Mouse (Mus musculus) Patski (cell line): ENCODE results near the gene Irs2. TPM values are rescaled to one million over a fixed set of nuclear protein-coding genes. Genes with fewer than 3 reads are reported as not detected.
A peak's percentile ranks its signal among the peaks of the same experiment; 100 is the strongest.

Experiments used
- ATAC-seq: fragments of 100-300 bp; one replicate; pipeline ENCODE4 v1.8.0; 2021
- CTCF ChIA-PET: fragments of 350-600 bp; sonication (Branson Sonifier 250); formaldehyde crosslinking; loops from one replicate; lab custom pipeline; 2022; ENCODE audit warnings: inconsistent platforms; lab: Charles Lee
- POLR2A ChIA-PET: fragments of 350-600 bp; sonication (Branson Sonifier 250); formaldehyde crosslinking; loops from one replicate; lab custom pipeline; 2022; ENCODE audit warnings: antibody characterized with exemption, inconsistent platforms; lab: Charles Lee
- DNase-seq: peaks from one replicate; pipeline ENCODE4 v3.0.0-alpha.2; 2011; ENCODE audit warnings: low read depth, low spot score
- H3K27me3 ChIP-seq: fragments of 371-371 bp; one replicate; pipeline ENCODE4 v1.5.1; 2021
- CTCF ChIP-seq: fragments of 100-300 bp; IDR thresholded peaks from one replicate; pipeline ENCODE4 v1.5.1; 2021
- in situ Hi-C: fragments of 300-500 bp; cut with MboI; formaldehyde crosslinking; loops from 3 replicates; pipeline ENCODE4 v1.11.1; 2018; ENCODE audit warnings: low pct_unique_long_range_greater_than_20kb, mixed read lengths
- polyA plus RNA-seq: library from polyadenylated mRNA; unstranded; gene quantifications from one replicate; pipeline ENCODE4 v1.2.3, GENCODE M21; 2021

Gene Irs2
- 37.8 TPM for polyA plus RNA-seq

- H3K27me3 ChIP-seq, result no peaks in the 10 kb centered on the region
- ChIA-PET POLR2A (interaction anchor here (0.7 to 1.0 kb wide), 4 partner anchors 56 to 474 kb away, joined by 3 to 4 read pairs (median 3); no protein-coding TSS in a partner anchor), CTCF (no interaction called here)
- ATAC-seq, result peak; percentile 4
- in situ Hi-C loops, result loop anchor here (5.0 kb wide), 1 partner anchor 46 kb away; no protein-coding TSS in a partner anchor
- DNase-seq, result no peak
- TF ChIP-seq CTCF, result no peak
These were observed at the start of gene Irs2 for GRCm38 (mm10) chr8:11008379-11008775. Gene Irs2, minus strand, starts transcription at chr8:11008458.

GRCm38 (mm10) chr8:11056665-11057064 is 48.4 kb upstream of the Irs2 start:
- no peak for TF ChIP-seq CTCF
- in situ Hi-C loops, result no loop called here
- no peak for ATAC-seq
- peaks cover 7% of the 10 kb centered on the region for H3K27me3 ChIP-seq
- POLR2A ChIA-PET, result no interaction called here
- CTCF ChIA-PET, result no interaction called here
- DNase-seq, result no peak

DNA sequence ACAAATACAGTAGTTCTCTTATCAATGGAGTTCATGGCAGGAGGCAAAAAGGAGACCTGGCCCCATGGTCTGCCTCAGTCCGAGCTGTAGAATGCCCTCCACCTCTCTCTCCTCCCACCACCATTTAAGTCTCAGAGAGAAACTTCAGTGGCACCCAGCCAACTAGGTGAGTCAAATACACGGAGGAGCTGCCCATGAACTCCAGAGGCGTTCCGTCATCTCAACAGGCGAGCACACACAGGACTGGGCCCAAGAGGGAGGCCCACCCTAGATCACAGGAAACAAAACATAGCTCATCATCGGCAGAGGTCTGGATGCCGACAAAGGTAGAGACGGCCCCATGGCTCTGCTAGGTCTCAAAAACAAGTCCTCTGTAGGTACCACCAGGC is 47.9 kb upstream of the Irs2 start:
- POLR2A ChIA-PET, result no interaction called here
- no peak for DNase-seq
- in situ Hi-C loops, result no loop called here
- CTCF ChIA-PET, result no interaction called here
- peaks cover 7% of the 10 kb centered on the region for H3K27me3 ChIP-seq
- no peak for ATAC-seq
- TF ChIP-seq CTCF, result no peak

DNA sequence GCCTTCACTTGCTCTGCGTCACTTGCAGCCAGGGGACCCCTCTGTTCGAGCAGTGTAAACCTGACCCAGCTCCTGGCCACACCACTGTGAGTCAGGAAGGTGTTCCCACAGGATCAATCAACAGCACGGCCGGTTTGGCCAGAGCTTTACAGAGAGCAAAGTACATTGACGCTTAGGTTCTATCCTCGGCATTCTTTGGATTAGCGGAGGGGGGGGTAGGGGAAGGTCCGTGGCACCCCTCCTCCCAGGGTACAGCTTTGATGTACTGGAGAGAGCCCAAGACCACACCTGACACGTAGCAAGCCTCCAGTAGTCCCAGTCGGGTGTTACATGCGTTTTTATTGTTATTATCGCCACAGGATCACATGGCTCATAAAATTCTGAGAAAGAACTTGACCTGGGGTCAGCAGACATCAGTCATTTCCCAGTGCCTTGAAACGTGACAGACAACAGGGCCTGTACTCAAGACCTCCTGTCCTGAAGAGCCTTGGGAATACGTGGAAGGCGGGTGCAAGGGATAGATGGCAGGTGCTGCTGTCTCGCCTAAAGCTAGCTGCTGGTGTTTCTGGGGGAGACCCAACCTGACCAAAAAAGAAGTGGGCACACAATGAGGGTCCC is 47.4 kb upstream of the Irs2 start:
- H3K27me3 ChIP-seq, result peaks cover 7% of the 10 kb centered on the region
- TF ChIP-seq CTCF, result no peak
- DNase-seq (no peak), ATAC-seq (no peak)
- ChIA-PET CTCF (no interaction called here), POLR2A (no interaction called here)
- in situ Hi-C loops, result no loop called here

GRCm38 (mm10) chr8:11049835-11050234 is 41.6 kb upstream of the Irs2 start:
- TF ChIP-seq CTCF, result no peak
- POLR2A ChIA-PET, result interaction anchor here (1.2 kb wide), 1 partner anchor 9 kb away, joined by 4 read pairs; no protein-coding TSS in a partner anchor
- CTCF ChIA-PET, result no interaction called here
- no peaks in the 10 kb centered on the region for H3K27me3 ChIP-seq
- no peak for DNase-seq
- in situ Hi-C loops, result no loop called here
- ATAC-seq, result no peak

- POLR2A ChIA-PET, result no interaction called here
- H3K27me3 ChIP-seq, result no peaks in the 10 kb centered on the region
- ATAC-seq (no peak), DNase-seq (no peak)
- in situ Hi-C loops, result no loop called here
- no peak for TF ChIP-seq CTCF
- CTCF ChIA-PET, result no interaction called here
These were observed 39.6 kb upstream of the Irs2 start for GRCm38 (mm10) chr8:11047812-11048211.

DNA sequence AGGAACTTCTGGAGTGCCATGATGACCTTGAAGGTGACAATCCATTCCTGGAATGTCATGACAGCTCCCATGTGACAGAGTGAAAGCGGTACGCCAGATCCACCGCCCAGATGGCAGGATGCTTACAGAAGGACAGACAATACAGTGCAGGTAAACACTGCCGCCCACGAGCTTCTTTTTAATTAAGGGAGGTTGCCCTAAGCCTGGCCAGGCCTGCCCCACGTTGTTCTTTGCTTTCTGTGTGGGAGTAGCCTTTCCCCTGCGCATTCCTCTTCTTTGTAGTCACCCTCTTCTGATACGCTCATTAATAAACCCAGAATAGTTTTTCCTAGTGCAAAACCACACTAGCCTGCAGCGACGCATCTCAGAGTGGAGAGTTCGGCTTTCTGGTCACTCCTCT is 36.4 kb upstream of the Irs2 start:
- no peak for TF ChIP-seq CTCF
- no peaks in the 10 kb centered on the region for H3K27me3 ChIP-seq
- CTCF ChIA-PET, result interaction anchor here (0.9 kb wide), 1 partner anchor 11 kb away, joined by 3 read pairs; no protein-coding TSS in a partner anchor
- no peak for DNase-seq
- in situ Hi-C loops, result no loop called here
- POLR2A ChIA-PET, result interaction anchor here (0.8 kb wide), 1 partner anchor 13 kb away, joined by 3 read pairs; no protein-coding TSS in a partner anchor
- no peak for ATAC-seq

DNA sequence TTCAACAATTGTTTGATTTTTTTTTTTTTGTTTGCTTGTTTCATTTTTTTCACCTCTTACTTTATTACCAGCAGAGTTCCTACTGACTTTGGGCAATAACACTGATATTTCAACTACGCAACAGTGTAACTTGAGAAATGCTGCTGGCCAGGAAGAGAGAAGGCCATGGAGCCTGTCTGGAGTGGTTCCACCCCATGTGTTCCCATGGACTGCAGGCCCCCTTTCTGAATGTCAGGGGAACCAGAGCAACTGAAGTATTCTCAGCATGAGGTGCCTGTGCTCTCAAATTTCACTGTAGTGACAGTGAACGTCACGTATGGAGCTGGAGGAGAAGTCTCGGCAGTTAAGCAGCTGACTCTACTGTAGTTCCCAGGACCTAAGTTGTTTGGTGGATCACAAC is 35.3 kb upstream of the Irs2 start:
- no peak for TF ChIP-seq CTCF
- in situ Hi-C loops, result no loop called here
- DNase-seq (no peak), ATAC-seq (no peak)
- ChIA-PET POLR2A (no interaction called here), CTCF (no interaction called here)
- H3K27me3 ChIP-seq, result no peaks in the 10 kb centered on the region

DNA sequence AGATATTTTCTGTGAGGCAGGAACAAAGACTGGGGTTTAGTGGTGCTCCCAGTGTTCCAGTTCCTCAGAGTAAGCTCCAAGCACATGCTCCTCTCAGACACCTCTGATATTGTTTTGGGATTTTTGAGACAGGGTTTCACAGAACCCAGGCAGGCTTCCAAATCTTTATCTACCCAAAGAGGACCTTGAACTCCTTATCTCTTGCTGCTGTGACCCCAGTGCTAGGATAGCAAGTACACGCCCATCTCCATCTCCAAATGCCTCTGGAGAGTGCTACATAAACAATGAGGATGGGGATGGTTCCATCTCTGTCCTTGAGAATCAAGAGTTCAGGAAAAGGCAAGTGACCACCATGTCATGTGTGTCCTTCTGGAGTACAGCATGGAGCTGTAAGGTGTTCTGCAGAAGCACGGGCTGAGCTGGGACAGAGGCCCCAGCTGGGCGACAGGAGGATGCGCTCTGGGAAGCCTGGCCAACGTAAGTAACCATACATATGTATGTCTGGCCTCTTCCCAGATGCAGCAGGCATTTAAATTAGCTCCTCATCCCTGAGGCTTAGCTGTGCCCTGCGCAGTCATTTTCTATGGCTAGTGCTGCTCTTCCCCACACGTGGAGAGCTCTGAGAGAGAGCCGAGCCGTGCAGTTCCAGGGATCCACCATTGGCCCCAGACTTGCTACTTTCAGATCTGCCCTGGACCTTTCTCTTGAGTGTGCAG is 34.8 kb upstream of the Irs2 start:
- TF ChIP-seq CTCF, result no peak
- ATAC-seq, result no peak
- POLR2A ChIA-PET, result no interaction called here
- CTCF ChIA-PET, result no interaction called here
- no peaks in the 10 kb centered on the region for H3K27me3 ChIP-seq
- DNase-seq, result no peak
- in situ Hi-C loops, result no loop called here

DNA sequence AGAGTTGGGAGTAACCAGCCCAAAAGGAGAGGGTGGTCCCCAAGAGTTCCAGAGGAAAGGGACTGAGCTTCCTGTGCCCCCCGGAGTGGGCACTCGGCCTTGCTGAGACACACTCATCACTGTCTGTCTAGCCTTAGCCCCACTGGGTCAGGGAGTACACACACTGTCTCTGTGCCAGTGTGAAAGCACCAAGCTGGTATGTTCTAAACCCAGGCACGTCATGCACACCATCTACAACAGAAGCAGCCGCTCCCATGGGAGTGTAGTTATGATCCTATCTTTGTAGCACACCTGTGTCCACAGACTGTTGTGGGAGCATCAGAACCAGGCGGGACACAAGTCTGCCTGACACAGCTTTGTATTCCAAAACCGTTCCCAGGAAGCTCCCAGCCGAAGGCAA is 31.8 kb upstream of the Irs2 start:
- ChIA-PET POLR2A (no interaction called here), CTCF (interaction anchor here (1.2 kb wide), 1 partner anchor 11 kb away, joined by 3 read pairs; no protein-coding TSS in a partner anchor)
- DNase-seq, result no peak
- ATAC-seq, result no peak
- no peak for TF ChIP-seq CTCF
- no peaks in the 10 kb centered on the region for H3K27me3 ChIP-seq
- in situ Hi-C loops, result no loop called here

- TF ChIP-seq CTCF, result no peak
- ChIA-PET CTCF (no interaction called here), POLR2A (no interaction called here)
- no peaks in the 10 kb centered on the region for H3K27me3 ChIP-seq
- in situ Hi-C loops, result no loop called here
- ATAC-seq, result no peak
- DNase-seq, result no peak
These were observed 30.5 kb upstream of the Irs2 start for GRCm38 (mm10) chr8:11038788-11039187.
